Mouse (Mus musculus): ENCODE data around the gene Slc25a51. TPM values are rescaled to one million over a fixed set of nuclear protein-coding genes. Genes with fewer than 3 reads are reported as not detected.

Slc25a51 gene
- 79.4 TPM for polyA plus RNA-seq (2015; fragmentation: Illumina TruSeq; extraction: RNeasy Lipid Tissue Mini Kit (QIAGEN cat#74804); ENCODE audit: insufficient read depth, low replicate concordance)

GRCm38 (mm10) chr4:45408427-45409132, at the start of gene Slc25a51:
Slc25a51 (minus strand) TSS chr4:45408766.

Other genes starting within 250 kb of the Slc25a51 start
- gene Frmpd1, start 223.9 kb downstream of the Slc25a51 start, polyA plus RNA-seq (2015; fragmentation: Illumina TruSeq; extraction: RNeasy Lipid Tissue Mini Kit (QIAGEN cat#74804); ENCODE audit: insufficient read depth, low replicate concordance): 0.14 TPM
- 18.5 TPM for gene Trmt10b, start 111.6 kb downstream of the Slc25a51 start, polyA plus RNA-seq (2015; fragmentation: Illumina TruSeq; extraction: RNeasy Lipid Tissue Mini Kit (QIAGEN cat#74804); ENCODE audit: insufficient read depth, low replicate concordance)
- 16.5 TPM for gene Dcaf10, start 66.7 kb downstream of the Slc25a51 start, polyA plus RNA-seq (2015; fragmentation: Illumina TruSeq; extraction: RNeasy Lipid Tissue Mini Kit (QIAGEN cat#74804); ENCODE audit: insufficient read depth, low replicate concordance)
- gene Exosc3, start 66.0 kb downstream of the Slc25a51 start, polyA plus RNA-seq (2015; fragmentation: Illumina TruSeq; extraction: RNeasy Lipid Tissue Mini Kit (QIAGEN cat#74804); ENCODE audit: insufficient read depth, low replicate concordance): 63.5 TPM
- gene Shb, start 123.7 kb upstream of the Slc25a51 start, polyA plus RNA-seq (2015; fragmentation: Illumina TruSeq; extraction: RNeasy Lipid Tissue Mini Kit (QIAGEN cat#74804); ENCODE audit: insufficient read depth, low replicate concordance): 5.2 TPM

Measured in spleen, adult 10 weeks (tissue).